Mouse (Mus musculus) brain, embryonic 18.5 days (tissue): ENCODE data around the gene Plscr2.

Experiments used
- DNase-seq: peaks from one replicate; pipeline ENCODE4 v3.0.0-alpha.2; 2012; ENCODE audit warnings: low read depth, low spot score

Plscr2 gene

DNA sequence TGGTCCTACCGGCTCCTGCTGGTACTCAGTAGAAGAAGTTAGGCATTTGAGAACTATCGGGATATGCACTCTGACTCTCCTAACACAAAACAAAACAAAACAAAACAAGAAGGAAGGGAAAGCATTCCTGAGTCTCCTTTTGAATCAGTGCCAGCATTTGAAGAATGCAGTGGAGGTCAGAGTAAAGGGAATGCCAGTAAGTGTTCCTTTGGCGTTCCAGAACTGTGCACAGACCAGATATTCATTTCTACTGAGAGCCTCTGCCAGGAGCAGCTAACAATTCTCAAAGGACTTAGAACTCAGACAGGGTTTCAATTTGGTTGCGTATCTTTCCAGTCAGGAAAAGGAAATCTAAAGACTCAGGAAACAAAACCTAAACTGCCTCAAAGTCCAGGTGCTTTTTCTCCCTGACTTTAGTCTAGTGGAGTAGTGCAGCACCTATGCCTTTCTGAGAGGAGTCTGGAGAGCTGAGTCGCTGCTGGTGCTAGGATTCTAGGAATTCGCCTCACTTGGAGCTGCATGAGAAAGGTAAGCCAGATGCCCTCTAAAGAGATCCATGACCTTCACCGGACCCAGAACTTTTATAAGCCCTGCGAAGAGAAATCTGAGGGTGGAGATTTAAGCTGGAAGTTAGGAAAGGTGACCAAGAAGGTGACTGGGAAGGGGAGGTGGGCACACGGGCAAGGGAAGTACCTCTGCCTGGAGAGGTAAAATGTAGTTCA lies at the start of gene Plscr2:
Gene Plscr2 (plus strand): TSS at position 117 of the 722 bp plus-strand sequence.
- no peak for DNase-seq

DNA sequence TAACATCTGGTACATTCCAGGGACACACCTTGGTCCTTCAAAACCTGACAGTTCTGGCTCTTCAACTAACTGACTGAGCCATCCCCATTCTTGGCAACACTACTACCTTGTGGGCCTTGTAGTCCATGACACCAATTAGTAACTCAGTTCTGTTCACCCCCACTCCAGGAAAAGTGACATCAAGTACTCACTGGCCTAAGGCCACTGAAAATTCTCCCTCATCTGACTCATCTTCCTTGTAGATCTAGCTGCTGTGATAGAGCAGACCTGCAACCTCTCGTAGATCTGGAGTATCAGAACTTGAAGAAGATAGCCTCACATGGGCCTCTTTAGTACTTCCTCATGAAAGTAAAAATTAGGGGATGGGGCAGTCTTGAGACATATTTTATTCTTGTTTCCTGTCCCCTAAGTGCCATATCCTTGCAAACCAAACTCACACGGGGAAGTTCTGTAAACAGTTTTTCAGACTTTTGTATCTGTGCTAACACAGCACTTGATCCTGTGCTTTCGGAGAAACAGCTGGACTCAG lies 49.2 kb upstream of the Plscr2 start:
- DNase-seq, result no peak

GRCm38 (mm10) chr9:92226795-92227194 lies 48.6 kb upstream of the Plscr2 start:
- no peak for DNase-seq

DNA sequence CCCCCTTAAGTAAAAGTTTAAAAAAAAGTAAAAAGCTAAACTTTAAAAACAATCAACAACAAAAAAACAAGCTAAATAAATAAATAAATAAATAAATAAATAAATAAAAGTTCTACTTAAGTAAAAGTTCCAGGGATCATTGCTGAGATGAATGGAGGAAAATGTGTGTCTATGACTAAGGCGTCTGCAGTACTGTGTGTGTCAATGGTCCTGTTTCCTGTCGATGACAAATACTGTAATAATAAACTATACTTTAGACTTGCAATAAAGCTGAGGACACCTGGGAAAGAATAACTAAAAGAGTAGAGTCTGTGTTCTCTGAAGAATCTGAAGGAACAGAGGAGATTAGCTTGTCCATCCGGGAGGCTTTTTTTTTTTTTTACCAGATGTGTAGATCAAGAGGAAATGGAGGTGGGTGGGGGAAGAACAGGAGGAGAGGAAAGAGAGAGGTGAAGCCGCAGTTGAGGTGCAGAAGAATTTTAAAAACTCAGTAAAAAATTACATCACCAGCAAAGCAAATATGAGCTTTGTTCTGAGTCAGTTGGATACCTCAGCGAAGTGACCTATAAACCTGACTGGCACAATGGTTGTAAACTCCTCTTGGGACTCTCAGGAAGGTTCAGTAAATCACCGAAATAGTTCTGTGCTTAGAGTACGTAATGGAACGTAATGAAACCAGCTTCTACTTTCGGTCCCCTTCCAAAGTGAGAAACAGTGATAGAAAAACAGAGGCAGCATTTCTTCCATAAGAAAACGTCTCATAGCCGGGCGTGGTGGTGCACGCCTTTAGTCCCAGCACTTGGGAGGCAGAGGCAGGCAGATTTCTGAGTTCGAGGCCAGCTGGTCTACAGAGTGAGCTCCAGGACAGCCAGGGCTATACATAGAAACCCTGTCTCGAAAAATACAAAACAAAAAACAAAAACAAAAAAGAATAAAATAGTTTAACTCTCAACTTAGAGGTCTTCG lies 46.3 kb upstream of the Plscr2 start:
- DNase-seq, result no peak

GRCm38 (mm10) chr9:92229833-92230205 lies 45.6 kb upstream of the Plscr2 start:
- no peak for DNase-seq

DNA sequence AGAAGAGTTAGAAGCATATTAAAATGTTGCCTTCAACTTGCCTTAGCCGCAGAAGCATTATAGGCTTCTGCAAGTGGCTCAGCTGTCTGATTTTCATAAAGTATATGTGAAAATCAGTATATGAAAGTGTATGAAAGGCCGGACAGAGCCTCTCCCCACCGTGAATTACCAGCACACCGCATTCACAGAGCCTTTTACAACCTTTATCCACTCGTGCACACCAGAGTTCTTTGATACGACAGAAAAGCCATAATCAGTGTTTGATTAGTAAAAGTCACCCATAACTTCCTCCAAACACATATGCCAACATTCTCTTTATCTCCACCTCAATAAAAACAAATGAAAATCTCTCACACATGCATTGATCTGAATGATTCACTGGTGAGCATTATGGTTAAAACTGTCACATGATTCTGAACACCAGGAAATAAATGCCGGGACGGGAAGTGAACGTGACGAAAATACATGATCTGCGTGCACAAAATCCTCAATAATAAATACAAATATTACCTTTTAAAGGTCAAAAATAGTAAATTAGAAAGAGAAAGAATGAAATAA lies 40.4 kb upstream of the Plscr2 start:
- DNase-seq, result no peak

DNA sequence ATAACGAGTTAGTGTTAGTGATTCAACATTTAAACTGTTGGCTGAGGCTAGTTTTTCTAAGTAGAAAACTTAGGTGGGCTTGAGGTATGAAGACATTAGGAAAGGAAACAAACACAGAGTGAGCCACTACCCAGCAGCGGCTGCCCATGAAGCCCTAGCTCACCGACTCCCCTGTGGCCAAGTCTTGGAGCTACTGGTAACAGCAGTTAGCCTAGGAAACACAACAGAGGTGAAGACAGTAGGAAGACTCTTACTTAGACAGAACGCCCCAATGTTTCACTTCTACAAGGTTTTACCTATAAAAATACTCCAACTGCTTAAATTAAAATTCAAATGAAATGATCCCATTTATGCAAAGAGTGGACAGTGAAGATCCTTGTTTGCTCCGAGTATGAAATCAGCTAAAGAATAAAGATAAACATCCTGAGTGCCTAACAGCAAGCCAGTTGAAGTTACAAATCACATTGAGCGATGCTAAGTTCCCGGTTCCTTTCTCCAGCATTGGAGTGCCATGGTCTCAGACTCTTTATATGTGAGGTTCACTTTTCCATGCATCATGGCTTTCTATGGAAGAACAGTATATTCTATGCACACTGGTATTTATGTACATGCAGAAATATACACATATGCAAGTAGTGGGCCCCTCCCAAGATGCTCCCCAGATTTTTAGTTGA lies 26.5 kb upstream of the Plscr2 start:
- DNase-seq, result no peak

DNA sequence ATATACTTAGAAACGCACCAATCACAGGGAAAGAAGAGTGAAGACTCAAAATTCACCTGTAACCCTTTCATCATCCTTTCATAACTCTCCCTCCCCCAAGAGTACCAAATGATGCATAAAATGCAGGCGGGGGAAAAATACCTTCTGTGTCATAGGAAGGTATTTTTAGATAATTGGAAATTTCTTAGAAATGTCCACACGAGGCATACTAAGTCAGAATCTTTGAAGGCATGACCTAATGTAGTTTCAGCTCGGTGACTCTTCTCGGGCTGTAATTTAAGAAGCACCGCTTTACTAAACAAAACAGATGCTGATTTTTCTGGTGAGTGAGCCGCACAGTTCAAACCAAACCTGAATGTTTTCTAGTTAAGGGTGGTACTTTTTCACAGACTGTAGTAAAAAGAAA lies 26.0 kb upstream of the Plscr2 start, which contains the start of gene Plscr1:
Gene Plscr1 (plus strand): TSS at position 304 of the 406 bp plus-strand sequence.
- no peak for DNase-seq

DNA sequence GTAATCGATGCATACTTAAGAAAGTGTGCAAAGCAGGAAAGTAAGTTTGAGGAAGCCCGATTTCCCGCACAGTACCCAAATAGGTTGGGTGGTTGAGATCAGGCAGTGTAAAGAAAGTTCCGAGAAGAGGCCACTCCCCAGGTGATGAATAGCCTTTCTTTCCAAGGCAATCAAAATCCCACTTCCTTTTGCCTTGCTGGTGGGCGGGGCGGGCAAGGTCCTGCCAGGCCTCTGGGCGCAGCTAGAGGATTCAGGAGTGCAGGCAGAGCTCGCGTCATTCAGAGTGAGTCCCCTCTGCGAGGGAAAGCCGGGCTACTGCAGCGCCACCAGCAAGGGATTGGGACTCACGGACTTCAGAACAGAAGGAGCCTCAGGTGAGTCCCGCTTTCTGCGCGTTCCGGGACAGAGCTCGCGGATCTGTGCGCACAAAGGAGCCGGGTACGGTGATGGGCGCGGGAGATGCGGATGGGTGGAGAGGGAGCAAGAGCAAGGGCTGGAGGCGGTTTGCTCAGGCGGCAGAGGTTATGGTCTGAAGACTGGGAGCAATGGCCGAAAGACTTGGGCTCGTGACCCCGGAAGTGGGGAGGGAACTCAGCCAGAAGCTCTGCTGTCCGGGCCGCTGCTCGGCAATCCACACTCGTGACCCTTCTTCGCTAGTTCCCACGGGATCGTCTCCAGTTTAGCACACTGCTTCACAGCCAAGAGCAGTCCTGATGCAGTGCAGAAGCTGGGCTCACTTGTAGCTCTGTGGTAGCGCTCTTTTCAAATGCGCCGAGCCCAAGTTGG lies 25.2 kb upstream of the Plscr2 start:
- DNase-seq, result peak; percentile 18

- no peak for DNase-seq
Measured at GRCm38 (mm10) chr9:92252718-92253117, 22.7 kb upstream of the Plscr2 start.

- DNase-seq, result no peak
Measured at GRCm38 (mm10) chr9:92253585-92254321, 21.6 kb upstream of the Plscr2 start.

- DNase-seq, result no peak
Measured at GRCm38 (mm10) chr9:92260481-92261159, 14.8 kb upstream of the Plscr2 start.

- no peak for DNase-seq
Measured at GRCm38 (mm10) chr9:92265719-92266118, 9.7 kb upstream of the Plscr2 start.

GRCm38 (mm10) chr9:92266558-92267171 lies 8.7 kb upstream of the Plscr2 start:
- DNase-seq, result no peak

DNA sequence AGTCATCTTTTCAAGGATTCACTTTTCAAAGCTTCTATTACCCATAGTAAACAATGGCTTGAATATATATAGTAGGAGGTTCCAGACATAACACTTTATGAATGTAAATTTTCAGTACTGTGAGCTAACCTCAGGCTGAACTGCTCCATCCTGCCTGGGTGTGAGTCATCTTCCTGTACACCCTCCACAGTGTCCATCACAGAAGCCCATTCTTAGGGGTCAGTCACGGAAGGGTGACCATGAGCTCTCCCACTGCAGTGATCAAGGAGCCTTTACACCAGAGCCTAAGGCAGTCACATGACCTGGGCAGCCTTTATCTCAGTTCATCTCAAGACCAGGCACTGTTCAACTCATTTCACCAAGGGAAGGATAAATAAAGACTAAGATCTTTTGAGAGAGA lies 7.7 kb upstream of the Plscr2 start:
- DNase-seq, result no peak

- no peak for DNase-seq
Measured at GRCm38 (mm10) chr9:92269829-92270404, 5.5 kb upstream of the Plscr2 start.

GRCm38 (mm10) chr9:92270927-92271326 lies 4.5 kb upstream of the Plscr2 start:
- DNase-seq, result no peak

GRCm38 (mm10) chr9:92272650-92273049 lies 2.8 kb upstream of the Plscr2 start:
- no peak for DNase-seq

DNA sequence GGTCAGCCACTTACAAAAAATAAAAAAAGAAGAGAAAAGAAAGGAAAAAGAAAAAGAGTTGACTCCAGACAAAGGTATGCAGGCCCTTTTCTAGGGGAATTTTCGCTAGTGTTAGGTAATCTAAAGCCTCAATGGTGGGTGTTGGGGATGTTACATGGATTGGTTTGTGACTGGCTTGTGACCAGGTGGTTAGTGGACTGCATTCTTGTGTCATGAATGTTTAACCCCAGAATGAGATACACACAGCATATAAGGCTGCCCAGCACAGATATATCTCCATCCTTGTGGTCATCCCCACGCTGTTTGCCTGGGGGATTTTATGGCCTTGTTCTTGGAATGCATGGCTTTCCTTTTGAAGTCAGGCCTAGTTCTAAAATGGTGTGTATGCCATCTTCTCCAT lies 2.1 kb upstream of the Plscr2 start:
- DNase-seq, result no peak
